Mouse (Mus musculus) lung, embryonic 14.5 days (tissue): ENCODE results near the gene Nnat. TPM values are rescaled to one million over a fixed set of nuclear protein-coding genes. Genes with fewer than 3 reads are reported as not detected.
A peak's percentile ranks its signal among the peaks of the same experiment; 100 is the strongest.

Experiments used
- ATAC-seq: fragments of 200-750 bp; cut with Nextera tagmentation; 2 replicates; pipeline ENCODE4 v1.8.0; 2017; ENCODE audit warnings: mild to moderate bottlenecking, moderate TSS enrichment, moderate library complexity; ENCODE audit not compliant: insufficient read depth
- DNase-seq: peaks from one replicate; pipeline ENCODE4 v3.0.0-alpha.2; 2015
- H3K27ac ChIP-seq: fragments of 300-500 bp; sonication (generic); 2 replicates; pipeline ENCODE4 v1.5.1; 2014; ENCODE audit warnings: low read depth, mild to moderate bottlenecking, moderate library complexity
- H3K27me3 ChIP-seq: fragments of 300-500 bp; sonication (generic); 2 replicates; pipeline ENCODE4 v1.6.1; 2014; ENCODE audit warnings: low read length, control low read depth; ENCODE audit not compliant: insufficient read depth
- H3K36me3 ChIP-seq: fragments of 300-500 bp; sonication (generic); 2 replicates; pipeline ENCODE4 v1.6.1; 2014; ENCODE audit warnings: control low read depth; ENCODE audit not compliant: insufficient read depth
- H3K4me1 ChIP-seq: fragments of 300-500 bp; sonication (generic); 2 replicates; pipeline ENCODE4 v1.6.1; 2014; ENCODE audit warnings: antibody characterized with exemption, control low read depth; ENCODE audit not compliant: insufficient read depth
- H3K4me2 ChIP-seq: fragments of 300-500 bp; sonication (generic); 2 replicates; pipeline ENCODE4 v1.6.1; 2014; ENCODE audit warnings: mild to moderate bottlenecking
- H3K4me3 ChIP-seq: fragments of 300-500 bp; sonication (generic); 2 replicates; pipeline ENCODE4 v1.5.1; 2014; ENCODE audit warnings: low read depth, low read length
- H3K9ac ChIP-seq: fragments of 300-500 bp; sonication (generic); 2 replicates; pipeline ENCODE4 v1.6.1; 2014
- H3K9me3 ChIP-seq: fragments of 300-500 bp; sonication (generic); 2 replicates; pipeline ENCODE4 v1.6.1; 2016; ENCODE audit warnings: low read depth, low read length, control low read depth
- CTCF ChIP-seq: IDR thresholded peaks from 2 replicates; pipeline ENCODE4 v1.5.1; 2016; ENCODE audit warnings: antibody characterized with exemption, low read depth
- WGBS: fragments of 180-500 bp; shearing (Covaris S2); extraction: QIAGEN DNeasy Blood & Tissue Kit; methylation state at CpG from one replicate; pipeline ENCODE4 v1.1.7; 2014; 5-methylcytosine and 5-hydroxymethylcytosine counted together
- polyA plus RNA-seq: library from polyadenylated mRNA; unstranded; fragments of >200 nt; fragmentation: Nextera tagmentation; extraction: Ambion mirVana; gene quantifications from 2 replicates; pipeline ENCODE4 v1.2.1, GENCODE M21; 2014

The Nnat gene
- polyA plus RNA-seq, 1 experiment from 2014 or later = 435 TPM

- DNase-seq = peak; percentile 58
- Histone ChIP-seq H3K4me2 (no peak overlapping the region), H3K4me3 (no peak overlapping the region), H3K27me3 (no peaks in the 10 kb centered on the region), H3K4me1 (peaks cover 11% of the 10 kb centered on the region), H3K9me3 (no peaks in the 10 kb centered on the region), H3K27ac (no peak overlapping the region), H3K36me3 (peaks cover 15% of the 10 kb centered on the region), H3K9ac (no peak overlapping the region)
- no peak for TF ChIP-seq CTCF
- ATAC-seq = no peak
- 48% methylated on average over 24 of the region's 24 CpGs for WGBS
Measured at GRCm38 (mm10) chr2:157540073-157540952, 19.6 kb upstream of the Nnat start.

DNA sequence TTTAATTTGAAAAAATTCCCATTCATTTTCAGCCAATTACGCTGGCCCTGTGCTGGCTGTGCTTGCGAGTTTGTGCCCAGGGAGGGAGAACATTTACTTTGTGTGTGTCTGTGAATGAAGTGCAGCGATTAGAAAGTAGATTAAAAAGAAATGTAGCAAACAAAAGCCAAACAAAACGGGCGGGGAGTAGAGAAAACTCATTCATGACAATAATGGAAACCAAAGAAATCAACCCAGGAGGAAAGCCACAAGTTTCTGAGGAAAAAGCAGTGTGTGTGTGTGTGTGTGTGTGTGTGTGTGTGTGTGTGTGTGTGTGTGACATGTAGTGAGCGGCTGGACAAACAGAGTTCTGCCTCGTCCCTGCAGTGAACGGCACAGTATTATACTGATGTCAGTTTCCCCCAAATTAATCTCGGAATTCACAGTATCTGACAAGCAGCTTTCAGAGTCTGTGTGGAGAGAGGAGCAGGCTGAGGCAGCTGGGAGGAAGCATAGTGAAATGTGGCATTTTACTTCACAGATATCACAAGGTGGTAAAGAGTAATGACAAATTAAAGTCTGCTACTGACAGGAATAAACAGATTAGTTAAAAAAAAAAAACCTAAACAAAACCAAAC lies 18.8 kb upstream of the Nnat start:
- Histone ChIP-seq H3K36me3 (peaks cover 15% of the 10 kb centered on the region), H3K27ac (no peak overlapping the region), H3K27me3 (no peaks in the 10 kb centered on the region), H3K4me1 (peaks cover 11% of the 10 kb centered on the region), H3K4me3 (no peak overlapping the region), H3K4me2 (no peak overlapping the region), H3K9me3 (no peaks in the 10 kb centered on the region), H3K9ac (no peak overlapping the region)
- no peak for TF ChIP-seq CTCF
- DNase-seq (no peak), ATAC-seq (no peak)
- 47% methylated on average over 9 of the region's 9 CpGs for WGBS

GRCm38 (mm10) chr2:157541631-157542030 lies 18.2 kb upstream of the Nnat start:
- DNase-seq (no peak), ATAC-seq (no peak)
- peaks cover 9% of the 10 kb centered on the region for H3K4me1 ChIP-seq
- H3K27ac ChIP-seq = no peak overlapping the region
- no peak for TF ChIP-seq CTCF
- H3K9me3 ChIP-seq = no peaks in the 10 kb centered on the region
- H3K9ac ChIP-seq = no peak overlapping the region
- WGBS = 63% methylated on average over 8 of the region's 8 CpGs
- peaks cover 19% of the 10 kb centered on the region for H3K36me3 ChIP-seq
- no peaks in the 10 kb centered on the region for H3K27me3 ChIP-seq
- no peak overlapping the region for H3K4me3 ChIP-seq
- no peak overlapping the region for H3K4me2 ChIP-seq

GRCm38 (mm10) chr2:157542415-157542814 lies 17.5 kb upstream of the Nnat start:
- no peak for DNase-seq

DNA sequence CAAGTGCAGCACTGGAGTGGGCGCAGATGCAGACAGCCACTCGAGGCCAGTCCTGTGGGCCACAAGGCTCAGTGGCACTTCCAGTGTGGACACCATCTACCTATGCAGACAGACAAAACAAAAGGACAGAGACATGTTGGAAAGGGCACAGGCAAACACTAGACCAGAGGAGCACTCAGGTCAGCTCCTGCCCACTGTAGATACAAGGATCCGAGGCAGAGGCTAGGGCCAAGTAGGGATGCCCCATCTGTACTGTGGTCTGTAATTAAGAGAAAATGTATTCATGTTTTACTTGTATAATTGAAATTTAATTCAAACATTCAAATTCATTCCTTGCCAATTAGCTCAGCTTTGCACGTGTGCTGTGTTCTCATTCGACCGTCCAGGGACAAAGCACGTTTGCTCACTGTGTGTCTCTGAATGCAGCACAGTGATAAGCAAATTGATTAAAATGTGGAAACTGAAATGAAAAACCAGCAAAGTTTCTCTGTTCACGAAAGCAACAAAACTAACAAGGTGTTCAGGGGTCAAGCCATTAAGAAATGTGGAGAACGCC lies 15.5 kb upstream of the Nnat start:
- no peak for ATAC-seq
- Histone ChIP-seq H3K4me2 (no peak overlapping the region), H3K27me3 (no peaks in the 10 kb centered on the region), H3K36me3 (peaks cover 29% of the 10 kb centered on the region), H3K4me3 (no peak overlapping the region), H3K27ac (no peak overlapping the region), H3K9ac (no peak overlapping the region), H3K9me3 (no peaks in the 10 kb centered on the region), H3K4me1 (0 out of 2 replicates have a peak, but pooled peaks cover 6% of the 10 kb centered on the region)
- no peak for TF ChIP-seq CTCF
- WGBS = 79% methylated on average over 9 of the region's 9 CpGs
- no peak for DNase-seq

More at GRCm38 (mm10) chr2:157542415-157542814, 17.5 kb upstream of the Nnat start:
- Histone ChIP-seq H3K9ac (no peak overlapping the region), H3K4me1 (0 out of 2 replicates have a peak, but pooled peaks cover 6% of the 10 kb centered on the region), H3K9me3 (no peaks in the 10 kb centered on the region), H3K27ac (no peak overlapping the region), H3K27me3 (no peaks in the 10 kb centered on the region), H3K4me3 (no peak overlapping the region), H3K4me2 (no peak overlapping the region), H3K36me3 (peaks cover 19% of the 10 kb centered on the region)
- no peak for TF ChIP-seq CTCF
- no peak for ATAC-seq
- 53% methylated on average over 4 of the region's 4 CpGs for WGBS

- Histone ChIP-seq H3K27me3 (no peaks in the 10 kb centered on the region), H3K4me2 (no peak overlapping the region), H3K27ac (no peak overlapping the region), H3K9ac (no peak overlapping the region), H3K4me1 (no peaks in the 10 kb centered on the region), H3K36me3 (peaks cover 30% of the 10 kb centered on the region), H3K4me3 (no peak overlapping the region), H3K9me3 (no peaks in the 10 kb centered on the region)
- TF ChIP-seq CTCF = no peak
- DNase-seq (no peak), ATAC-seq (no peak)
Measured at GRCm38 (mm10) chr2:157546686-157547085, 13.2 kb upstream of the Nnat start.

DNA sequence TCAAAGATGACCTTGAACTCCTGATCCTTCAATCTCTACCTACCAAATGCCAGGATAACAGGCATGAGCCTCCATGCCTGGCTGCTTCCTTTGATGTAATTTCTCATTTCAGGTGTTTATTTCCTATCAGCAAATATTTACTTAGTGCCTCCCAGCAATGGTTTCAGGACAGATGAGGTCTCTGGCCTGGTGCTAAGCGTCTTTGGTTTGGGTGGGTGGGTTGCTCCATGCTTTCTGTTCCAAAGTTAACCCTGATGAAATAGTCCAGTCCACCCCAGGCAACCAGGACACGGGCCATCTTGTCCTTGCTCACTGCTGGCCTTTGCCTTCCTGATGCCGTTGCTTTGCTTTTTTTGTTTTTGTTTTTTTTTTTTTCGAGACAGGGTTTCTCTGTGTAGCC lies 9.6 kb upstream of the Nnat start:
- no peaks in the 10 kb centered on the region for H3K27me3 ChIP-seq
- ATAC-seq (no peak), DNase-seq (no peak)
- H3K36me3 ChIP-seq = peaks cover 15% of the 10 kb centered on the region; the same call in 1 of the 2 replicates
- 72% methylated on average over 4 of the region's 4 CpGs for whole genome bisulfite sequencing
- no peaks in the 10 kb centered on the region for H3K9me3 ChIP-seq
- H3K9ac ChIP-seq = no peak overlapping the region
- no peak overlapping the region for H3K4me2 ChIP-seq
- H3K4me1 ChIP-seq = 0 out of 2 replicates have a peak, but pooled peaks cover under 1% of the 10 kb centered on the region
- TF ChIP-seq CTCF = no peak
- H3K4me3 ChIP-seq = no peak overlapping the region
- H3K27ac ChIP-seq = no peak overlapping the region
